Mouse (Mus musculus): ENCODE data around the gene Cdh1. TPM values are rescaled to one million over a fixed set of nuclear protein-coding genes. Genes with fewer than 3 reads are reported as not detected.
"Not testable (repeated sequence)": the region's sequence is repeated elsewhere in the genome, so short reads cannot be mapped to it uniquely, and the experiment has no call there.

Gene Cdh1
- polyA plus RNA-seq, 1 experiment: 347 TPM

DNA sequence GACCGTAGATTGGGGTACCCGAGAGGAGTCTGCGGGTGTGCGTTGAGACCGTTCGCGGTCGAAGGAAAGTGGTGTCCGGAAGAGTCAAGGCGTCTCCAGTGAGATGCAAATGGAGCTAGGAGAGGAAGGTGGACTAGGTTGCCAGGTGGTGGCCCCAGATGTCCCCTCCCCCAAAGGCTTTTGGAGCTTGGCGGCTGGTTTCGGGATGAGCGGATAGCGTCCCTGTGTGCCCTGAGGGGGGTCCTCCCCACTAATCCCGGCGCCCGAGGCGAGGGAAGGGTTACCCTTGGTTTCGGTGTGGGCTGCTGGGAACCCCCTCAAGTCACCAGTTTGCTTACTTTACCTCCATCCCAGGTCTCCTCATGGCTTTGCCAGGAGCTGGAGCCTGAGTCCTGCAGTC, 782 bp downstream of the Cdh1 start:
- H3K4me1 ChIP-seq (ENCODE audit: control insufficient read depth, insufficient read depth, low read length): peaks cover 7% of the 10 kb centered on the region
- TF ChIP-seq POLR2A (IDR thresholded peaks at IDR 0.05; ENCODE audit: insufficient read depth, low read length): no peak
- no peak for TF ChIP-seq CTCF (IDR thresholded peaks at IDR 0.05; ENCODE audit: low read depth, low read length)
- peak; percentile 94 for TF ChIP-seq EP300 (IDR thresholded peaks at IDR 0.05; ENCODE audit: insufficient read depth, low read depth, low read length)
- H3K36me3 ChIP-seq (ENCODE audit: control insufficient read depth, insufficient read depth, low read length, poor library complexity, severe bottlenecking): peaks cover 8% of the 10 kb centered on the region
- H3K9me3 ChIP-seq (replicated peaks; ENCODE audit: control insufficient read depth, insufficient read depth, low read length, poor library complexity, severe bottlenecking): no peaks in the 10 kb centered on the region
- peak overlapping the region; percentile 95 for H3K9ac ChIP-seq (ENCODE audit: low read depth, poor library complexity, severe bottlenecking)
- peak overlapping the region; percentile 91 for H3K4me3 ChIP-seq (ENCODE audit: low read depth, low read length)
- H3K27me3 ChIP-seq (ENCODE audit: control insufficient read depth, insufficient read depth, low read length, poor library complexity, severe bottlenecking): no peaks in the 10 kb centered on the region
- peak overlapping the region; percentile 92 for H3K27ac ChIP-seq (ENCODE audit: insufficient read depth, low read length)

DNA sequence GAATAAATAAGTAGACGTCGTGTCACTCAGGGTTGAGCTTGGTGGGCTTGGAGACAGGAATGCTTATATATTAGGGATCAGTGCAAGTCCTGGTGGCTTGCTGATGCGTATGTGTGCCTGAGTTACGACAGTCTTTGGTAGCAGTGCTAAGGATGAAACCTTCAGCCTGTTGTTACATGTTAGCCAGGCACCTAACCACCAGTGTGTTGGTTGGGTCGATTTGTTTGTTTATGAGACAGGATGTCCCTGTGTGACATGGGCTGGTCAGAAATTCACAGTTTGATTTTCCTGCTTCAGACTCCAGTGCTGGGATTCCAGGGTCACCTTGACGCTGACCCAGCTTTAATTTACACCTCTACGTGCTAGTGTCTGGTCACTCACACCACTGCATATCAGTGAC, 2.5 kb downstream of the Cdh1 start:
- Histone ChIP-seq H3K4me1 (ENCODE audit: control insufficient read depth, insufficient read depth, low read length) (peaks cover 6% of the 10 kb centered on the region), H3K4me3 (ENCODE audit: low read depth, low read length) (peak overlapping the region; percentile 11), H3K9ac (ENCODE audit: low read depth, poor library complexity, severe bottlenecking) (0 out of 2 replicates have a peak overlapping the region, but pooled peaks have one; percentile 27), H3K27me3 (ENCODE audit: control insufficient read depth, insufficient read depth, low read length, poor library complexity, severe bottlenecking) (no peaks in the 10 kb centered on the region), H3K9me3 (replicated peaks; ENCODE audit: control insufficient read depth, insufficient read depth, low read length, poor library complexity, severe bottlenecking) (no peaks in the 10 kb centered on the region), H3K27ac (ENCODE audit: insufficient read depth, low read length) (peak overlapping the region; percentile 22), H3K36me3 (ENCODE audit: control insufficient read depth, insufficient read depth, low read length, poor library complexity, severe bottlenecking) (peaks cover 8% of the 10 kb centered on the region)
- no peak for TF ChIP-seq POLR2A (IDR thresholded peaks at IDR 0.05; ENCODE audit: insufficient read depth, low read length)
- TF ChIP-seq CTCF (IDR thresholded peaks at IDR 0.05; ENCODE audit: low read depth, low read length): no peak
- no peak for TF ChIP-seq EP300 (IDR thresholded peaks at IDR 0.05; ENCODE audit: insufficient read depth, low read depth, low read length)

DNA sequence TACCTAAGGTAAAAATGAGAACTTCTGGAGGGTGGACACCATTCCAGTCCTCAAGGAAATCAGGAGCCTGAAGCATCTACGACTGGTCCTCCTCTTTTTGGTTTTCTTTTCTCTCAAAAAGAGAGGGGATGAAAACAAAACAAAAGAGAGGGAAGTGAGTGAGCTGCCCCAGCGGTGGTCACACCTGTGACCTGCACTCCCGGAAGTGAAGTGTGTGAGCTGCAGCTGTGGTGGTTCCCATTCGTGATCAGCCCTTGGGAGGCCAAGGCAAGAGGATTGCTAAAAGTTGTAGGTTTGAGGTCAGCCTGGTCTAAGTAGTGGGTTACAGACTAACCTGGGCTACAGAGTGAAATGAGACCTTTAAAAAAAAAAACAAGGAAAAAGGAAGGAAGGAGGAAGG, 3.0 kb downstream of the Cdh1 start:
- Histone ChIP-seq H3K9me3 (replicated peaks; ENCODE audit: control insufficient read depth, insufficient read depth, low read length, poor library complexity, severe bottlenecking) (no peaks in the 10 kb centered on the region), H3K4me1 (ENCODE audit: control insufficient read depth, insufficient read depth, low read length) (peaks cover 6% of the 10 kb centered on the region), H3K36me3 (ENCODE audit: control insufficient read depth, insufficient read depth, low read length, poor library complexity, severe bottlenecking) (peaks cover 8% of the 10 kb centered on the region), H3K4me3 (ENCODE audit: low read depth, low read length) (peak overlapping the region; percentile 12; the same call in 1 of the 2 replicates), H3K9ac (ENCODE audit: low read depth, poor library complexity, severe bottlenecking) (no peak overlapping the region; the same call in 1 of the 2 replicates), H3K27ac (ENCODE audit: insufficient read depth, low read length) (peak overlapping the region; percentile 22), H3K27me3 (ENCODE audit: control insufficient read depth, insufficient read depth, low read length, poor library complexity, severe bottlenecking) (no peaks in the 10 kb centered on the region)
- TF ChIP-seq CTCF (IDR thresholded peaks at IDR 0.05; ENCODE audit: low read depth, low read length): no peak
- no peak for TF ChIP-seq EP300 (IDR thresholded peaks at IDR 0.05; ENCODE audit: insufficient read depth, low read depth, low read length)
- TF ChIP-seq POLR2A (IDR thresholded peaks at IDR 0.05; ENCODE audit: insufficient read depth, low read length): no peak

DNA sequence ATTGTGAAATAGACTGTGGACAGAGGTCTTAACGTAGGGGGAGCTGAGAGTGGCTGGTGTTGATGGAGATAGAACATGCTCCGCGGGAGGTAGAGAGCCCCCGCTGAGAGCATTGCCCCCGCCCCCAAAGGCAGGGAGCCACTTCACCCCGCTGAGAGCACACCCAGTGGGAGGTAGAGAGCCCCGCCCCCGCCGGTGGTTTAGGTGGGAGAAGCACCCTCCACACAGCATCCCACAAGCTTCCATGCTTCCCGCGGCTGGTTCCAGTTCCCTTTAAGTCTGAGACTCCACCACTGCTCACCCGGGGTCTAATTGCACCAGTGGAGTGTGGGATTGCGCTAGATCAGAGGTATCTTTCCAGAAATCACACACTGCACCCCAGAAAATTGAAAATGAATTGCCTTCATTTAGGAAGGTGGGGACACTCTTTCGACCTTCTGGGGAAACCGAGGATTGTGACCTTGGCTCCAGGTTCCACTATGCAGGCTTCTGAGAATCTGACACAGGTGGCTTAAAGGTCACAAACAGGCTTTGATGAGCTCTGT, 3.5 kb downstream of the Cdh1 start:
- Histone ChIP-seq H3K27me3 (ENCODE audit: control insufficient read depth, insufficient read depth, low read length, poor library complexity, severe bottlenecking) (no peaks in the 10 kb centered on the region), H3K4me3 (ENCODE audit: low read depth, low read length) (peak overlapping the region; percentile 26), H3K4me1 (ENCODE audit: control insufficient read depth, insufficient read depth, low read length) (peaks cover 9% of the 10 kb centered on the region), H3K9ac (ENCODE audit: low read depth, poor library complexity, severe bottlenecking) (no peak overlapping the region; the same call in 1 of the 2 replicates), H3K9me3 (replicated peaks; ENCODE audit: control insufficient read depth, insufficient read depth, low read length, poor library complexity, severe bottlenecking) (no peaks in the 10 kb centered on the region), H3K27ac (ENCODE audit: insufficient read depth, low read length) (peak overlapping the region; percentile 69), H3K36me3 (ENCODE audit: control insufficient read depth, insufficient read depth, low read length, poor library complexity, severe bottlenecking) (peaks cover 8% of the 10 kb centered on the region)
- TF ChIP-seq EP300 (IDR thresholded peaks at IDR 0.05; ENCODE audit: insufficient read depth, low read depth, low read length) (peak; percentile 34; the same call in 1 of the 2 replicates), CTCF (IDR thresholded peaks at IDR 0.05; ENCODE audit: low read depth, low read length) (no peak), POLR2A (IDR thresholded peaks at IDR 0.05; ENCODE audit: insufficient read depth, low read length) (no peak)

DNA sequence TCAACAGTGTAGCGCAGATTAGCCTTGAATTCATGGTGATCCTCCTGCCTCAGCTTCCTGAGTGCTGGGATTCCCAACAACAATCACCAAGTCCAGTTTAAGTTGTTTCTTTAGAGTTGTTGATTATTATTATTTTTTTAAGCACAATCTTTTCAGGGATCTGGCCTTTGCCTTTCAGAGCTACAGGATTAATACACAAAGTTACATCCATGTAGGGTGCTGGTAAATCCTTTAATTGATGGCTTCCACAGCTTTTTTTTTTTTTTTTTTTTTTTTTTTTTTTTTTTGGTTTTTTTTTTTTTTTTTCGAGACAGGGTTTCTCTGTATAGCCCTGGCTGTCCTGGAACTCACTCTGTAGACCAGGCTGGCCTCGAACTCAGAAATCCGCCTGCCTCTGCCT, 4.6 kb downstream of the Cdh1 start:
- not testable (repeated sequence) for H3K4me3 ChIP-seq (ENCODE audit: low read depth, low read length); H3K27me3 ChIP-seq (ENCODE audit: control insufficient read depth, insufficient read depth, low read length, poor library complexity, severe bottlenecking)
- H3K27ac ChIP-seq (ENCODE audit: insufficient read depth, low read length): peak overlapping the region; percentile 88

DNA sequence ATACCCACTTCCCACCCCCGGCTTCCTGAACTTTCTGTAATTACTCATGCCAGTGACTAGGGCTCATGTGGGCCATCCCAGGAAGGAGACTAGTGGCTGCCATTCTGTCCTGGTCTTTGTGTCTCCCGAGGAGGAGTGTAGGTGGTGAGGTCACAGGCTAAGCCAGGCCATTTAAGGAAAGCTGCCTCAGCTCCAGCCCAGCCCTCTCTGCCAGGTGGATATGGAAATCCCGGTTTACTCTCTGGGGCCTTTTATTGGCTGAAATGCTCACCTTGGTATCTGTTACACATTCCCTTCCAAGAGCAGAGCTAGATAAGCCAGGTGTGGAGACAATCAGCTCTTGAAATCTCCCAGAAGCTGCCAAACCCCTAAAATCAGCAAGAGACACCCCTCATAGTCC, 5.3 kb downstream of the Cdh1 start:
- H3K36me3 ChIP-seq (ENCODE audit: control insufficient read depth, insufficient read depth, low read length, poor library complexity, severe bottlenecking): peaks cover 8% of the 10 kb centered on the region
- TF ChIP-seq EP300 (IDR thresholded peaks at IDR 0.05; ENCODE audit: insufficient read depth, low read depth, low read length) (no peak), CTCF (IDR thresholded peaks at IDR 0.05; ENCODE audit: low read depth, low read length) (no peak), POLR2A (IDR thresholded peaks at IDR 0.05; ENCODE audit: insufficient read depth, low read length) (no peak)
- no peaks in the 10 kb centered on the region for H3K9me3 ChIP-seq (replicated peaks; ENCODE audit: control insufficient read depth, insufficient read depth, low read length, poor library complexity, severe bottlenecking)
- H3K27ac ChIP-seq (ENCODE audit: insufficient read depth, low read length): peak overlapping the region; percentile 88
- peak overlapping the region; percentile 59; the same call in 1 of the 2 replicates for H3K9ac ChIP-seq (ENCODE audit: low read depth, poor library complexity, severe bottlenecking)
- 0 out of 2 replicates have a peak overlapping the region, but pooled peaks have one; percentile 1 for H3K4me3 ChIP-seq (ENCODE audit: low read depth, low read length)
- peaks cover 14% of the 10 kb centered on the region for H3K4me1 ChIP-seq (ENCODE audit: control insufficient read depth, insufficient read depth, low read length)
- H3K27me3 ChIP-seq (ENCODE audit: control insufficient read depth, insufficient read depth, low read length, poor library complexity, severe bottlenecking): no peaks in the 10 kb centered on the region

More for the DNA sequence above, 4.6 kb downstream of the Cdh1 start:
- H3K9me3 ChIP-seq (replicated peaks; ENCODE audit: control insufficient read depth, insufficient read depth, low read length, poor library complexity, severe bottlenecking); H3K36me3 ChIP-seq (ENCODE audit: control insufficient read depth, insufficient read depth, low read length, poor library complexity, severe bottlenecking): not testable (repeated sequence)
- peaks cover 13% of the 10 kb centered on the region for H3K4me1 ChIP-seq (ENCODE audit: control insufficient read depth, insufficient read depth, low read length)
- peak overlapping the region; percentile 59; the same call in 1 of the 2 replicates for H3K9ac ChIP-seq (ENCODE audit: low read depth, poor library complexity, severe bottlenecking)

Measured in ES-Bruce4 (cell line).